Mouse (Mus musculus) lung, embryonic 16.5 days (tissue): ENCODE results near the gene Slco1a6. TPM values are rescaled to one million over a fixed set of nuclear protein-coding genes. Genes with fewer than 3 reads are reported as not detected.
A peak's percentile ranks its signal among the peaks of the same experiment; 100 is the strongest.

ENCODE experiments used
- ATAC-seq: fragments of 200-750 bp; cut with Nextera tagmentation; 2 replicates; pipeline ENCODE4 v1.8.0; 2017; ENCODE audit warnings: low read depth, mild to moderate bottlenecking, moderate library complexity
- H3K27ac ChIP-seq: fragments of 300-500 bp; sonication (generic); 2 replicates; pipeline ENCODE4 v1.5.1; 2014; ENCODE audit warnings: mild to moderate bottlenecking, control low read depth, low read length
- H3K27me3 ChIP-seq: fragments of 300-500 bp; sonication (generic); 2 replicates; pipeline ENCODE4 v1.6.1; 2014; ENCODE audit warnings: low read depth, low read length, mixed read lengths; ENCODE audit not compliant: control insufficient read depth, insufficient read depth
- H3K36me3 ChIP-seq: fragments of 300-500 bp; sonication (generic); 2 replicates; pipeline ENCODE4 v1.6.1; 2014; ENCODE audit warnings: low read length; ENCODE audit not compliant: control insufficient read depth, insufficient read depth
- H3K4me1 ChIP-seq: fragments of 300-500 bp; sonication (generic); replicated peaks from 2 replicates; pipeline ENCODE4 v1.6.1; 2014; ENCODE audit warnings: low read length, mixed read lengths; ENCODE audit not compliant: control insufficient read depth, insufficient read depth
- H3K4me2 ChIP-seq: fragments of 300-500 bp; sonication (generic); 2 replicates; pipeline ENCODE4 v1.6.1; 2014; ENCODE audit warnings: low read depth, low read length, control low read depth
- H3K4me3 ChIP-seq: fragments of 300-500 bp; sonication (generic); 2 replicates; pipeline ENCODE4 v1.5.1; 2014; ENCODE audit warnings: mild to moderate bottlenecking, low read length, control low read depth
- H3K9ac ChIP-seq: fragments of 300-500 bp; sonication (generic); 2 replicates; pipeline ENCODE4 v1.6.1; 2014; ENCODE audit warnings: low read length, control low read depth
- H3K9me3 ChIP-seq: fragments of 300-500 bp; sonication (generic); 2 replicates; pipeline ENCODE4 v1.6.1; 2016; ENCODE audit warnings: low read length; ENCODE audit not compliant: control insufficient read depth
- WGBS: fragments of 180-500 bp; shearing (Covaris S2); extraction: QIAGEN DNeasy Blood & Tissue Kit; methylation state at CpG from one replicate; pipeline ENCODE4 v1.1.7; 2014; 5-methylcytosine and 5-hydroxymethylcytosine counted together
- polyA plus RNA-seq: library from polyadenylated mRNA; unstranded; fragments of >200 nt; fragmentation: Nextera tagmentation; extraction: Ambion mirVana; gene quantifications from 2 replicates; pipeline ENCODE4 v1.2.1, GENCODE M21; 2015

The Slco1a6 gene
- polyA plus RNA-seq, 1 experiment from 2014 or later = not detected

GRCm38 (mm10) chr6:142047689-142048088 is 160.6 kb downstream of the Slco1a6 start:
- no peak for ATAC-seq
- no peak overlapping the region for H3K27ac ChIP-seq
- H3K4me3 ChIP-seq = no peak overlapping the region
- no peaks in the 10 kb centered on the region for H3K9me3 ChIP-seq
- no peak overlapping the region for H3K4me2 ChIP-seq
- no peaks in the 10 kb centered on the region for H3K36me3 ChIP-seq
- 95% methylated on average over 1 of the region's 1 CpGs for WGBS
- H3K9ac ChIP-seq = no peak overlapping the region
- H3K4me1 ChIP-seq = no peaks in the 10 kb centered on the region
- no peaks in the 10 kb centered on the region for H3K27me3 ChIP-seq

- H3K27me3 ChIP-seq = no peaks in the 10 kb centered on the region
- no peak overlapping the region for H3K4me3 ChIP-seq
- H3K4me1 ChIP-seq = no peaks in the 10 kb centered on the region
- no peak overlapping the region for H3K9ac ChIP-seq
- no peak overlapping the region for H3K27ac ChIP-seq
- 80% methylated on average over 2 of the region's 2 CpGs for WGBS
- H3K9me3 ChIP-seq = 0 out of 2 replicates have a peak, but pooled peaks cover 1% of the 10 kb centered on the region
- ATAC-seq = no peak
- no peak overlapping the region for H3K4me2 ChIP-seq
- no peaks in the 10 kb centered on the region for H3K36me3 ChIP-seq
These were observed 162.6 kb downstream of the Slco1a6 start for GRCm38 (mm10) chr6:142045746-142046145.

GRCm38 (mm10) chr6:142041896-142042295 is 166.4 kb downstream of the Slco1a6 start:
- 0 out of 2 replicates have a peak, but pooled peaks cover 4% of the 10 kb centered on the region for H3K9me3 ChIP-seq
- WGBS = 98% methylated on average over 3 of the region's 3 CpGs
- no peaks in the 10 kb centered on the region for H3K27me3 ChIP-seq
- H3K4me3 ChIP-seq = no peak overlapping the region
- no peak overlapping the region for H3K4me2 ChIP-seq
- no peak overlapping the region for H3K9ac ChIP-seq
- no peak for ATAC-seq
- H3K27ac ChIP-seq = no peak overlapping the region
- H3K4me1 ChIP-seq = no peaks in the 10 kb centered on the region
- no peaks in the 10 kb centered on the region for H3K36me3 ChIP-seq

GRCm38 (mm10) chr6:142040306-142041175 is 167.8 kb downstream of the Slco1a6 start:
- H3K27ac ChIP-seq = no peak overlapping the region
- no peaks in the 10 kb centered on the region for H3K36me3 ChIP-seq
- no peaks in the 10 kb centered on the region for H3K4me1 ChIP-seq
- no peak; the same call in 1 of the 2 replicates for ATAC-seq
- no peaks in the 10 kb centered on the region for H3K27me3 ChIP-seq
- H3K4me3 ChIP-seq = no peak overlapping the region
- 43% methylated on average over 16 of the region's 16 CpGs for WGBS
- no peak overlapping the region for H3K4me2 ChIP-seq
- H3K9me3 ChIP-seq = 0 out of 2 replicates have a peak, but pooled peaks cover 4% of the 10 kb centered on the region
- no peak overlapping the region for H3K9ac ChIP-seq

GRCm38 (mm10) chr6:142035771-142036170 is 172.6 kb downstream of the Slco1a6 start:
- no peak overlapping the region for H3K9ac ChIP-seq
- peak; percentile 69 for ATAC-seq
- H3K4me1 ChIP-seq = no peaks in the 10 kb centered on the region
- WGBS = 54% methylated on average over 2 of the region's 2 CpGs
- 0 out of 2 replicates have a peak, but pooled peaks cover 3% of the 10 kb centered on the region for H3K9me3 ChIP-seq
- H3K27me3 ChIP-seq = no peaks in the 10 kb centered on the region
- no peak overlapping the region for H3K27ac ChIP-seq
- H3K4me3 ChIP-seq = no peak overlapping the region
- no peaks in the 10 kb centered on the region for H3K36me3 ChIP-seq
- H3K4me2 ChIP-seq = no peak overlapping the region

Other genes with a start within 250 kb of the Slco1a6 start
- not detected in 2 replicates for gene Gm6614, start 197.1 kb downstream of the Slco1a6 start, polyA plus RNA-seq
- gene Iapp, start 89.9 kb upstream of the Slco1a6 start, polyA plus RNA-seq = not detected in 2 replicates
- gene Slco1a5, start 114.5 kb upstream of the Slco1a6 start, polyA plus RNA-seq = 0.16 TPM in 1 of 2 replicates, not detected in the other
- 15.8 and 15.9 TPM in 2 replicates for gene Pyroxd1, start 137.1 kb upstream of the Slco1a6 start, polyA plus RNA-seq
- gene Recql, start 178.6 kb upstream of the Slco1a6 start, polyA plus RNA-seq = 24.3 and 25.5 TPM in 2 replicates
- gene Golt1b, start 178.7 kb upstream of the Slco1a6 start, polyA plus RNA-seq = 81.2 and 85.6 TPM in 2 replicates
- gene Spx, start 204.9 kb upstream of the Slco1a6 start, polyA plus RNA-seq = 0.49 and 0.50 TPM in 2 replicates